Mouse (Mus musculus) right cerebral cortex, postnatal 14 days (tissue): ENCODE measurements around the gene Wdr61.
A peak's percentile ranks its signal among the peaks of the same experiment; 100 is the strongest.

ENCODE experiments used
- DNase-seq: peaks from one replicate; pipeline ENCODE4 v3.0.0; 2022

Gene Wdr61

GRCm38 (mm10) chr9:54733921-54734638 lies at the start of gene Wdr61:
TSS of gene Wdr61 (minus strand) at chr9:54734519.
- DNase-seq, result peak; percentile 97

GRCm38 (mm10) chr9:54784003-54784402 lies 49.7 kb upstream of the Wdr61 start:
- no peak for DNase-seq

GRCm38 (mm10) chr9:54782504-54782903 lies 48.2 kb upstream of the Wdr61 start:
- no peak for DNase-seq

GRCm38 (mm10) chr9:54779280-54779679 lies 45.0 kb upstream of the Wdr61 start:
- DNase-seq, result no peak

- no peak for DNase-seq
These were observed 42.2 kb upstream of the Wdr61 start for GRCm38 (mm10) chr9:54776451-54776982.

GRCm38 (mm10) chr9:54770140-54770780 lies 35.9 kb upstream of the Wdr61 start:
- DNase-seq, result no peak

GRCm38 (mm10) chr9:54765336-54766085 lies 31.2 kb upstream of the Wdr61 start:
- no peak for DNase-seq

- DNase-seq, result peak; percentile 18
These were observed 30.4 kb upstream of the Wdr61 start, which contains the start of gene Crabp1 for GRCm38 (mm10) chr9:54764561-54765217. TSS of gene Crabp1 (plus strand) at chr9:54764748.

- DNase-seq, result no peak
These were observed 29.8 kb upstream of the Wdr61 start for GRCm38 (mm10) chr9:54764091-54764490.

GRCm38 (mm10) chr9:54759592-54759991 lies 25.3 kb upstream of the Wdr61 start:
- no peak for DNase-seq

GRCm38 (mm10) chr9:54752944-54753295 lies 18.6 kb upstream of the Wdr61 start:
- DNase-seq, result no peak

GRCm38 (mm10) chr9:54752201-54752943 lies 18.1 kb upstream of the Wdr61 start:
- DNase-seq, result no peak

GRCm38 (mm10) chr9:54751684-54752083 lies 17.4 kb upstream of the Wdr61 start:
- DNase-seq, result no peak

GRCm38 (mm10) chr9:54750215-54750981 lies 16.1 kb upstream of the Wdr61 start:
- no peak for DNase-seq

- DNase-seq, result no peak
These were observed 11.5 kb upstream of the Wdr61 start for GRCm38 (mm10) chr9:54745740-54746370.

- DNase-seq, result no peak
These were observed 9.6 kb upstream of the Wdr61 start for GRCm38 (mm10) chr9:54743891-54744290.

- peak; percentile 54 for DNase-seq
These were observed 4.1 kb upstream of the Wdr61 start for GRCm38 (mm10) chr9:54738376-54738775.

- DNase-seq, result peak; percentile 46
These were observed 2.0 kb upstream of the Wdr61 start for GRCm38 (mm10) chr9:54736284-54736701.

GRCm38 (mm10) chr9:54734639-54735252 lies 427 bp upstream of the Wdr61 start:
- no peak for DNase-seq

- DNase-seq, result no peak
These were observed 2.2 kb downstream of the Wdr61 start for GRCm38 (mm10) chr9:54732122-54732521.
